8 mouse cellular contexts compared by ENCODE assay signal in the genomic region with DNA sequence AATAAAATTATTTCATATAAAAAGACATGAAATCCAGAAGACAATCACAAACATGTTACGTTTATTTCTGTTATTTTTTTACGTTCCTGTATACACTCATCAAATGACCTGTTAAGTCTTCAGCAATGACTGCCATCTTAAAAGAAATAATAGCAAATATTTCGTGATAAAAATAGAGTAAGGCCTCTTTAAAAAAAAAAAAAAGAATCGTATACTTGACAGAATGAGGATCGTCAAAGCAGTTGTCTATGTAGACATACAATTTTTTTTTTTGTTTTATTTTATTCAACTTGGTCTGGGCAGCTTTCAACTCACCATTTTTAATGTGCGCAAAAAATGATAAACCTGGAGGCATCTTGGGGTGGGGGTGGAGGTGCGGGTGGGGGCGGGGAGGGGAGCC. TPM values are rescaled to one million over a fixed set of nuclear protein-coding genes. Genes with fewer than 3 reads are reported as not detected.
DNase-seq lines count a peak whose midpoint lies in the region; ATAC-seq and TF ChIP-seq lines count a peak whose summit lies in the region.

No protein-coding gene starts in this region.

- no peaks in the 10 kb centered on the region for H3K9me3 ChIP-seq in neural tube, embryonic 11.5 days (ENCODE audit: control insufficient read depth, low read length)
- H3K9me3 ChIP-seq in limb, embryonic 13.5 days, result no peaks in the 10 kb centered on the region
- H3K9me3 ChIP-seq in stomach, embryonic 14.5 days (ENCODE audit: control insufficient read depth, low read depth, low read length), result no peaks in the 10 kb centered on the region

- H3K4me3 ChIP-seq in cerebellum, adult 2 months (replicated peaks; ENCODE audit: insufficient read depth, low read depth, low read length), result peak overlapping the region; percentile 66
- peak overlapping the region; percentile 96 for H3K4me3 ChIP-seq in neural tube, embryonic 11.5 days (ENCODE audit: low read depth, low read length)
- H3K4me3 ChIP-seq in limb, embryonic 13.5 days, result peak overlapping the region; percentile 97
- H3K4me3 ChIP-seq in stomach, embryonic 14.5 days (ENCODE audit: low read depth, low read length), result peak overlapping the region; percentile 95

- no peaks in the 10 kb centered on the region for H3K27me3 ChIP-seq in cerebellum, adult 2 months (ENCODE audit: control insufficient read depth, insufficient read depth, low read length)
- H3K27me3 ChIP-seq in neural tube, embryonic 11.5 days (ENCODE audit: control insufficient read depth, insufficient read depth, low read length), result no peaks in the 10 kb centered on the region
- no peaks in the 10 kb centered on the region for H3K27me3 ChIP-seq in limb, embryonic 13.5 days
- no peaks in the 10 kb centered on the region for H3K27me3 ChIP-seq in stomach, embryonic 14.5 days (ENCODE audit: control insufficient read depth, insufficient read depth, low read length)

- DNase-seq in cerebellum, adult 2 months, result no peak
- DNase-seq in cerebellum, adult 11-12 months, result no peak
- DNase-seq in neural tube, embryonic 11.5 days (ENCODE audit: low spot score), result no peak
- DNase-seq in neural tube, embryonic 10.5 days (ENCODE audit: extremely low spot score, low spot score), result no peak
- DNase-seq in urinary bladder, postnatal 4 days (ENCODE audit: low spot score in 2 of 2), result no peak
- DNase-seq in left cerebral cortex, postnatal 10 days (ENCODE audit: extremely low spot score in 1 of 2, low spot score in 2 of 2), result no peak

- peak overlapping the region; percentile 46 for H3K4me2 ChIP-seq in neural tube, embryonic 11.5 days (ENCODE audit: low read depth)
- peak overlapping the region; percentile 63 for H3K4me2 ChIP-seq in limb, embryonic 13.5 days (replicated peaks)
- peak overlapping the region; percentile 43 for H3K4me2 ChIP-seq in stomach, embryonic 14.5 days (replicated peaks; ENCODE audit: low read depth, low read length)

- H3K4me1 ChIP-seq in cerebellum, adult 2 months (ENCODE audit: control insufficient read depth, insufficient read depth, low read length), result peaks cover 3% of the 10 kb centered on the region
- no peaks in the 10 kb centered on the region; the same call in 1 of the 2 replicates for H3K4me1 ChIP-seq in neural tube, embryonic 11.5 days (ENCODE audit: control insufficient read depth, insufficient read depth, low read length)
- peaks cover 12% of the 10 kb centered on the region for H3K4me1 ChIP-seq in limb, embryonic 13.5 days
- H3K4me1 ChIP-seq in stomach, embryonic 14.5 days (ENCODE audit: control insufficient read depth, insufficient read depth, low read length), result peaks cover 6% of the 10 kb centered on the region; the same call in 1 of the 2 replicates

- intact Hi-C loops in left cerebral cortex, postnatal 10 days (cut with DNase I), result no loop called here

- peak overlapping the region; percentile 92 for H3K9ac ChIP-seq in neural tube, embryonic 11.5 days (ENCODE audit: low read length)
- H3K9ac ChIP-seq in limb, embryonic 13.5 days, result peak overlapping the region; percentile 98
- H3K9ac ChIP-seq in stomach, embryonic 14.5 days (replicated peaks; ENCODE audit: low read depth, low read length), result peak overlapping the region; percentile 96

- no peaks in the 10 kb centered on the region for H3K36me3 ChIP-seq in neural tube, embryonic 11.5 days (ENCODE audit: control insufficient read depth, insufficient read depth, low read length)
- H3K36me3 ChIP-seq in limb, embryonic 13.5 days, result peaks cover 2% of the 10 kb centered on the region; the same call in 1 of the 2 replicates
- H3K36me3 ChIP-seq in stomach, embryonic 14.5 days (ENCODE audit: control insufficient read depth, insufficient read depth, low read length), result no peaks in the 10 kb centered on the region

- 10% methylated on average over 8 of the region's 8 CpGs for WGBS in cerebellum, adult 2 months
- 27% methylated on average over 8 of the region's 8 CpGs for WGBS in neural tube, embryonic 11.5 days
- whole genome bisulfite sequencing in limb, embryonic 13.5 days, result 17% methylated on average over 8 of the region's 8 CpGs
- 16% methylated on average over 8 of the region's 8 CpGs for WGBS in stomach, embryonic 14.5 days

- no peak for ATAC-seq in neural tube, embryonic 11.5 days (ENCODE audit: insufficient read depth, low FRiP score, low TSS enrichment)
- no peak for ATAC-seq in limb, embryonic 13.5 days (ENCODE audit: low FRiP score, low read depth)
- no peak for ATAC-seq in stomach, embryonic 14.5 days (ENCODE audit: insufficient number of reproducible peaks, insufficient read depth, low FRiP score, low read depth)

- TF ChIP-seq CTCF in cerebellum, adult 2 months (IDR thresholded peaks at IDR 0.05; ENCODE audit: borderline replicate concordance, insufficient read depth, low read depth, low read length), result no peak

- H3K27ac ChIP-seq in cerebellum, adult 2 months (ENCODE audit: insufficient read depth, low read length), result peak overlapping the region; percentile 81; the same call in 1 of the 2 replicates
- H3K27ac ChIP-seq in neural tube, embryonic 11.5 days (ENCODE audit: low read depth, low read length), result peak overlapping the region; percentile 96
- peak overlapping the region; percentile 97 for H3K27ac ChIP-seq in limb, embryonic 13.5 days
- peak overlapping the region; percentile 97 for H3K27ac ChIP-seq in stomach, embryonic 14.5 days (ENCODE audit: low read length)

- TF ChIP-seq POLR2A in cerebellum, adult 2 months (IDR thresholded peaks at IDR 0.05; ENCODE audit: borderline replicate concordance, insufficient read depth, low read length), result no peak

RNA-seq across cellular contexts. Expression of gene Pja2, which starts 0.8 kb away (rescaled TPM):
- 150 and 160 TPM in 2 replicates for polyA plus RNA-seq in cerebellum, adult 2 months (2012; rRNA removed)
- 93.7 and 105 TPM in 2 replicates for polyA plus RNA-seq in neural tube, embryonic 11.5 days (2014; fragmentation: Nextera tagmentation; extraction: Ambion mirVana)
- 83.3 and 84.6 TPM in 2 replicates for polyA plus RNA-seq in limb, embryonic 13.5 days (2015; fragmentation: Nextera tagmentation; extraction: Ambion mirVana)
- polyA plus RNA-seq in stomach, embryonic 14.5 days (2014; fragmentation: Nextera tagmentation; extraction: Ambion mirVana), result 78.4 and 82.1 TPM in 2 replicates
- 100 to 1,000 TPM; 361 to 375 TPM for total RNA-seq in left cerebral cortex, postnatal 10 days (2021)
